Mouse (Mus musculus): ENCODE measurements around the gene Padi2.
A peak's percentile ranks its signal among the peaks of the same experiment; 100 is the strongest.

The Padi2 gene

DNA sequence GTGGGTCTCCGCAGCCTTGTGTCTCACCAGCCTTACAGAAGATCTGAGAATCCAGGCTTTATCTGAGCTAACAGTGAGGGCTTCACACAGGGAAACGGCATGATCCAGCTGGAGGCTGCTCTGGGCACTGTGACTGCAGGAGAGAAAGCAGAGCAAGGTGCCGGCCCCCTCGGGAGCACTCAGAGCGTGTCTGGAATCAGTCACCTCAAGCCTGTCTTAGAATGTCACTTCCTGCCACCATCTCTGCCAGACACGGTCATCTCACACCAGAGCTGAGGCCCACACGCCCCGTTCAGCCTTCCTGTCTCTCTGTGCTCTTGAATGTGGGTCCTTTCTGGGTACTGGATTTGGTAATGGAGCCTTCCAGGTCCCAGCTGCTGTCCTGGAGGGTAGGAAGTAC, 19.5 kb downstream of the Padi2 start:
- no peak for DNase-seq

DNA sequence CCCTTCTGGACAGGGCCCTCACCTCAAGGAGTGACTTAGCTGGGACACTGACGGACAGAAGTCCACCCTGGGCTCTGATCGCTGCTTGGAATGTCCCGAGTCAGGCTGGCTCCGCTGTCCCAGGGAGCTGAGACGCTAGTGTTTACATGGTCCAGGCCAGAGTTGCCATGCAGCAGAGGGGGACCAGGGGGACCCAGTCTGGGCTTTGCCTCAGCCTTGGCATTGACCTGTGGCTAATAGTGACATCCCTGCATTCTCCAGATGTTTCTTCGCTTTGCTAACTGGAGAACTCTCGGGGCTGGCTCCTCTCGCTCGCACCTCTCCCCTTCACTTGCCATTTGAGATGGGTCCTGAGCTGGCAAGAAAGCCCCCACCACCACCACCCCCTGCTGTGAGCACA, 22.2 kb downstream of the Padi2 start:
- no peak for DNase-seq

DNA sequence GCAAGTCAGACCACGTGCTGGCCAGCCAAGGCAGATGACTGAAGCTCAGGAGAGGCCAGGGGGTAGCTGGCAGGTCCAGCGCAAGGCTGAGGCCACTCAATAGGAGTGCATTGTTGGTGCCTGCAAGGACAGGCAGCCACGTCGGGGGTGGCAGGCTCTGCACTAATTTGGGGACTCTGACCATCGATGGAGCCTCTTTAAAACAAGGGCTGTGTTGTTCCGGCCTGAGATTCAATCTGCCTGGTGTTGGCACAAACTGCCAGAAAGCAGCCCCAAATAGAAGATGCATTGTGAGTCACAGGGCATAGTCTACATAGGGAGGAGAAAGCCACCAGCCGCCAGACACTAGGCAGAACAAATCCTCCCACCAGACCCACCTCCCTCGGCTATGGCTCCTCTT, 23.6 kb downstream of the Padi2 start:
- DNase-seq = no peak

DNA sequence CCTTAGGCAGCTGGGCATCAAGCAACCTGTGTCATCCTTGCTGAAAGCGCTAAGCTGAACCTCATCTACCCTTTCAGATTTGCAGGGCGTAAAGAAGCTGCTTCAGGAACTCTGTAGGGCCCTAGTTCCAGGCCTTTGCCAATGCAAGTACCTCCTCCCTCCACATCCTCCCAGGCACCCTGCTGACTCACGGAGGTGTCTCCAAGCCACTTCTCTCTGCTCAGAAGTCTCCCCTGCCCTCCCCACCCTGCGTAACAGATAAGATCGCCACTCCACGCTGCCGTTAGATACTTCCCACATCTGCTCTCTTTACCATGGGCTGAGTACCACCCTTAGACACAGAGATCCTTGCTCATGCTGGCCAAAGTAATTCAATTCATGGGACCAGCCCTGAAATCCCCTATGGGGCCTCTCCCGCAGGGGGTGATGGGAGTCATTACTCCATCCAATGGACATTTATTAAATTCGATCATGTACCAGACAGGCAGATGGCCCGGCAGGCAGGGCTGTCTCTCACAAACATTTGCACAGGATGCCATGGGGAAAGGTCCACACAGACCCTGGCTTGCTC, 24.8 kb downstream of the Padi2 start:
- DNase-seq = no peak

DNA sequence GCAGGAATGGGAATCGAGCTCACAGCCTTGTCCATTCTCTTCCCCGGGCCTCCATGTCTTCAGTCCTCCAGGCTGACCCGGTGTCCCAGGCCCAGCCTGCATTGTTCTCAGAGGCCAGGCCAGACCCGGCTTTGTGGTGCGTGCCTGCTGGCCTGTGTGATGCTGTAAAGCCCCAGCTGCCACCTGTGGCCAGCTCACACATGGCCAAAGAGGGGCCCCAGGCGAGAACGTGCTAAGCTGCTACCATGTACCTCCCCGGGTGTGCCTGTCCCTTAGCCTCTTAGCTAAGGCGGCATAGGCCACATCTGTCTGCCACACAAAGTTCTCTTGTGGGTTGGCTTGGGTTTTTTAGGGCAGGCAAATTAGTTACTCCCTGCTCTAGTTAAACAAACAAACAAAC, 29.5 kb downstream of the Padi2 start:
- no peak for DNase-seq

DNA sequence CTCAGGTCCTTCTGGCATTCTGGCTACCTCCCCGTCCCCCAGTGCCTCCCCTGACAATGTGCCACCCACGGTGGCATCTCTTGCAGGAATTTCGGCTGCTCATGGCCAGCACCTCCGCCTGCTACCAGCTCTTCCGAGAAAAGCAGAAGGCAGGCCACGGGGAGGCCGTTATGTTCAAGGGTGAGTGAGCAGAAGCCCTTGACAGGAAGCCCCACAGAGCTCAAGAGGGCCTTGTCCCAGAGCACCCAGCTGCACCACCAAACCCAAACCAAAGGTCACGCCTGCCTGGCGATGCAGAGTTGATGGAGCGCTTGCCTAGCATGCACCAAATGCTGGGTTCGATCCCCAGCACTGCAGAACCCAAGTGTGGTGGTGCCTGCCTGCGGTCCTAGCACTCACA, 38.2 kb downstream of the Padi2 start:
- DNase-seq = no peak

DNA sequence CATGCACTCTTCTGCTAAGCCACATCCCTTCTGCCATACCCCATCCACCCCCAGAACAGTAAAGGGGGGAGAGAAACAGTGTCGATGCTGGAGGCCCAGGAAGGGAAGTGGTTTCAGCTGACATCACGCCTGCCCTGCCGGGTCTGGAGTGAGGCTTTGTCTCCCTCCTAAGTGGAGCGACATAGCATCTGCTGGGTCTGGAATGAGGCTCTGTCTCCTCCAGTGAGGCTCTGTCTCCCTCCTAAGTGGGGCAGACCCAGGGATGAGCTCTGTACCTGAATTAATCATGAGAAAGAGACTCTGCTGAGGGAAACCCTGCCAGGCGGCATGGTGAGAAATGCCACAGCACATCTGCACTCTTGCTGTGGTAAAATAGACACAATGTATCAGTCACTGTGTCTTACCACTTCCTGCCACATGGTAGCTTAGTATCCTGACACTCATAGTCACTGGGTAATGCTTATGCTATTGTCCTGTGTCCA, 38.9 kb downstream of the Padi2 start:
- DNase-seq = no peak

DNA sequence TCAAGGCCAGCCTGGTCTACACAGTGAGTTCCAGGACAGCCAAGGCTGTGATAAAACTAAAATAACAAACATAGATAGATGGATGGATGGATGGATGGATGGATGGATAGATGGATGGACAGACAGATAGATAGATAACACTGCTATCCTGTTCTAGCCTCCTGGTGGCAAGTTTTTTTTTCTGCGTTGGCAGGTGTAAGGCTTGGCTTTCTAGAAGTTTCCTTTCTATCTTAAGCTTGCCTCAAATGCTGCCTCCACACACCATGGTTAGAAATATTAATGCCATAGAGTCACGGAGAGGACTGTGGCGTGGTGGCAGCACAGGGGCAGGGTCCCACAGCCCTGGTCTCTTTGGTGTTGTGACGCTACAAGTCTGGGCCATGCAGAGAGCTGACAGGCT, 39.4 kb downstream of the Padi2 start:
- DNase-seq = no peak

DNA sequence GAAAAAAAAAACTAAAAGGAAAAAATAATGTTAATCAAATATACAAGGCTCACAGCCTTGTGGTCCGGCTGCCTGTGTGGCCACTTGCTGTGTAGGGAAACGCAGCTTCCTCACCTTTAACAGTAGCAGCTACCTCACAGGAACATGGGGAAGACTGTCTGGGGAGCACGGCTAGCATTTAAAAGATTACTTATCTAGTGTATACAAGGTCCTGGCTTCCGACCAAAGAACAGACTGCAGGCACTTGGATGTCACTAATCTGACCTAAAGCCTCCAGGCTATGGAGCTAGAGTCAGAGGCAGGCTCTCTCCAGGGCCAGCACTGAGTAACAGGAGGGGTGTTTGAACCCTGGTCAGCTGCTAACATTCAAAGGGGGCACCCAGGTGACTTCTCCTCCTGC, 39.9 kb downstream of the Padi2 start:
- DNase-seq = no peak

DNA sequence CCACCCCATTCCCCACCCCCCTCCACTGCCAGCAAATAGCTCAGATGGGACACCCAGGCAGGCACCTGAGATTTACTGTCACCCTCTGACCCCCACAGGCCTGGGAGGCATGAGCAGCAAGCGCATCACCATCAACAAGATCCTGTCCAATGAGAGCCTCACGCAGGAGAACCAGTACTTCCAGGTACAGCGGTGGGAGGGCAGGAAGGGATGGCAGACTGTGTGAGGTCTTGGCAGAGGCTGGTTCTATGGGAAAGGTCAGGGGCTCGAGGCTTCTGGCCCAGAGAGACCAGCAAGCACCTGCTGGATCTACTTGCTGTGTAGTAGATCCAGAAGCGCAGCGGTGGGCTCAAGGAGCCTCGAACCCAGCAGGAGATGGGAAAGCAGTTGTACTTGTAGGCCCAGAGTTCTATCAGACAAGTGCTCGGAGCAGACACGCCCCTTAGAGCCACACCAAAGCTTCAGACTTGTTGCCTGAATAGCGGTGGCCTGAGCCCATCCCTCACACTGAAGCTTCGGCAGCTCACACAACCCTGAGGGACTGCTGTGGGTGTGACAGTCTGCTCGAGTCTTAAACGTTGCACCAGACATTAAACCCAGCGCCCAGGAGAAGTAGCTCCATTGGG, 40.5 kb downstream of the Padi2 start:
- DNase-seq = no peak

DNA sequence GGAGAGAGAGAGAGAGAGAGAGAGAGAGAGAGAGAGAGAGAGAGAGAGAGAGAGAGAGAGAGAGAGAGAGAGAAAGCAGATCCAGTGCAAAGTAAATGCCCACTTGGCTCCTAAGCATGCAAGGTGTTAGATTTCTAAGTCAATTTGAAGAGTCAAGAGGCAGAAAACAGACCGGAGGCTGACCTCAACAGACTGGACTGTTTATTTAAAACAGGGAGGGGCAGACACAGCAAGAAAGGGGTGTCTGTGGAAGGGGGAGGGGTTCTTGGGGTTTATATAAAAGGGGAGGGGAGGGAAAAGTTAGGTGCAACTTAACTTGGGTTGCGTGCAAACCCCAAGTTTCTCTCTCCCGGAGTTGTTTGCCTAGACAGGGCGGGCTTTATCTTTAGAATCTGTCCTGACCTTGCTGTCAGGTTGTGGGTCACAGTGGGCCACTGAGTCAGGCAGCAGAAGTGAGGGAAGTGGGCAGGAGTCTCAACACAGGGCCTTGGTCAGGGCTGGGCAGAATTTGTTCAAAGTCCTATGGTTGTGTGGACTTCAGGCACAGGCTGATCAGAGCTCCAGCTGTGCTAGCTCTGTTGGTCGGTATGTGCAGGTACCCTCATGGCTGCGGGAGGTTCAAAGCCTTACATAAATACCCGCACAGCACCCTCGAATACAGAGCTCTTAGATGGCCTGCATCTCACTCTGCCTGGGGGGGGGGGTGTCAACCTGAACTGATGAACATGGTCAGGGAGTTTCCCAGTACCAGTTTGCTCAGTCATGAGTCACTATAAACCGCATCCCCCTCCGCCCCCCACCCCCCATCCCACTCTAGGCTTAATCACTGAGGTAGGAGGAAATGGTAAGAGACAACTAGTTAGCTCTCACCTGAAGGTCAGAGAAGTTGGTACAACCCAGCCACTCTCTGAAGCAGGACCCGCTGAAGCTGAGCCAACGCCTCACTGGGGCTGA, 41.6 kb downstream of the Padi2 start:
- DNase-seq = no peak

DNA sequence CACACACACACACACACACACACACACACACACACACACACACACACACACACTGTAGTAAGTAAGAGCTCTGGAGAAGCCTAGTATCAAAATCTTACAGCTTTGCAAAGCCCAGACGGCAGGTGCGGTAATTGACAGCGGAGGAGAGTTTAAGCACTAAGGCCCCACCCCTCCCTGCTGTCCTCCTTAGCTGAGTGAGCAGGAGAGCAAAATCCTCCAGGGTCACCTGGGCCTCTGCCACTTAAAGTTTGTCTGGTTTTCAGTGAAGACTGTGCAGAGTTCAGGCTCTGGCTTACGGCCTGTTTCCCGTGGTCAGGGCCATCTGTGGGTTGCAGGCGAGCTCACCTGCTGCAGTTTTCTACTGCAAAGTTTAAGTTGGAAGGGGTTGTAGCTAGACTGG, 42.3 kb downstream of the Padi2 start:
- no peak for DNase-seq

DNA sequence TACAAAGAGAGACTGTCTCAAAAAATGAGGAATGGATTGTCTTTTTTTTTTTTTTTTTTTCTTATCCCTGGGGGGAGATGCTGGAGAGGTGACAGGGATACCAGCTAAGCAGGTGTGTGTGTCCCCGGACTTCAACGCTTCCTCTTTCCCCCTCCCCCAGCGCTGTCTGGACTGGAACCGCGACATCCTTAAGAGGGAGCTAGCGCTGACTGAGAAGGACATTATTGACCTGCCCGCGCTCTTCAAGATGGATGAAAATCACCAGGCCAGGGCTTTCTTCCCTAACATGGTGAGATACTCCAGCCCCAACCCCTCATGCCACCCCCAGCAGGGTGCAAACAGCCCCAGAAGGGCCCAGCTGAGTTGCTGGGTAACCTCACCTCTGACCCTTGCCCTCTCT, 42.9 kb downstream of the Padi2 start:
- no peak for DNase-seq

DNA sequence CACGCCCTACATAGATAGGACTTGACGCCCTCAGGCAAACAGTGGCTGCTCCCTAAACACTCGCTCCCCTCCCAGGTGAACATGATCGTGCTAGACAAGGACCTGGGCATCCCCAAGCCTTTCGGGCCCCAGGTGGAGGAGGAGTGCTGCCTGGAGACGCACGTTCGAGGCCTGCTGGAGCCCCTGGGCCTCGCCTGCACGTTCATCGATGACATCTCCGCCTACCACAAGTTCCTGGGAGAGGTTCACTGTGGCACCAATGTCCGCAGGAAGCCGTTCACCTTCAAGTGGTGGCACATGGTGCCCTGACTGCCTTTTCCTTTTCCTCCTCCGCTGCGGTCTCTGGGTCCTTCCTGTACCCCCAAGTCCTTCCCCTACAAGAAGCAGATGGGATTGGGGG, 43.5 kb downstream of the Padi2 start:
- DNase-seq = no peak

DNA sequence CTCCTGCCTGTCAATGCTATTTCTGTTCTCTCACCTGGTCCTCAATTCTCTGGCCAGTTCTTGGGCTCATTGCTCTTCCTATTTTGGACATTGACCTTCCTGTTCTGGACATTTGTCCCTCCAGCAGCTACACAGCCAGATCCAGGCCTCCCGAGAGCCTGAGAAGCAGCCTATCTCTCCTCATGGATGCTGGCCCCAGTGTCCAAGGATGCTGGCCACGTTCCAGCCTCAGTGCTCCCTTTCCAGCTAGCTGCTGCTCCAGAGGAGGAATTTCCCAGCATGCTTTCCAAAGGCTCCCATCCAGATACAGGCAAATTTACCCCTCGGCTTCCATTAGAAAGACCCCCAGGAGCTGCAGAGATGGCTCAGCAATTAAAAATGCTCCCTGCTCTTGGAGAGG, 44.4 kb downstream of the Padi2 start:
- DNase-seq = no peak

DNA sequence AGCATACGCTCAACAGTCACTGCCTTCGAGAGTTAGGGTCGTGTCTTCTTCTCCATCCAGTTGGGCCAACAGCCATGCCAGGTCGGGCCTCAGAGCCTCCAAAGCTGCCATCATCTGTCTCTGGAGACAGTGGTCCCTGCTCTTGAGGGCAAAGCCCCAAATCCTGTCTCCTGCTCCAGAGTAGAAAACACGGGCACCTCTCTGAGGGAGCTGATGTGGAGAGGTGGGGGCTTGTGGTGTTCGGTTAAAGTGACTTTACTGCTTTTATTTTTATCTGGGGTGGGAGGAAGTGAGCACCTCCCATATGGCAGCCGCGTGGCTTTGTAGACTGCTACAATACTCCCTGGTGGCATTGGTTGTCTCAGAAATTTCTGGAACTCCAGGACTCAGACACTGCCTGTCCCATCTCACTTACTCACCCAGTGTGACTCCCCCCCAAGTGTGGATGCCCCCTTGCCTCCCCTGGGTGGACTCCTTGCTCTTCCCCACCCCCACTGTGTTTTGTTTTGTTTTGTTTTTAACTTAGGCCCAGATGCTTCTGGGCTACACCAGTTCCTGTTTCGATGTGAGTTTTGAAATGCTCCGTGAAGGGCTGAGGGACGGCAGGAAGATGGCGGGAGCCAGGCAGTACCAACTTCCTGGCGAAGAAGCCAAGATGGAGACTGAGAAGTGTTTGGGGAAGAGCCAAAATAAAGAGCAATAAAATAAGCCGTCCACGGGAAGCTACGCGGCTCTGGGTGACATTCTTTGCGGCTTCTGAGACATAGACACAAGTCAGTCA, 45.9 kb downstream of the Padi2 start:
- DNase-seq = no peak

DNA sequence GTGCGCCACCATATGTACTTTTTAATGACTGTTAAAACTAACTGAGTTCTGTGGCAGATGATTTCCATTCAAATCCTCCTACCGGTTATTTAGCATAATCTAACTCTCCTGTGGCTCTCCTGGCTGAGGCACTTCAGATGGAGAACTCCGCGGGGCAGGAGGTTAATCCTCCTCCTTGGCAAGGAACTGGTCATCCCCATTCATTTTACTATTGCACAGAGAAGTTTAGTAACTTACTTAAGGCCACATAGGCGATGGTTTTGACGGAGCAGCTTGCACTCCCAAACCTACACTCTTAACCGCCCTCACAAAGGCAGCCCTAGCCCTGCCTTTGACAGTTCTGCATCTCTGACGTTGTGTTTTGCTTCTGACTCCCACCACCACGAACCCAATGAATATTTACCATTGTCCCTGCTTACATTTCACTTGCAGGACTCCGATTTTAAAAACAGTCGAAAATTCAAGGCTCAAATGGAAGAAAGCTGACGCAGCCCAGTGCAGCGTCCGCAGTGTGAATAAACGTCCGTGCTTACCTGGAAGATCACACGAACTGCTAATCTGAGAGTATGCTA, 51.1 kb downstream of the Padi2 start:
- peak; percentile 32 for DNase-seq

DNA sequence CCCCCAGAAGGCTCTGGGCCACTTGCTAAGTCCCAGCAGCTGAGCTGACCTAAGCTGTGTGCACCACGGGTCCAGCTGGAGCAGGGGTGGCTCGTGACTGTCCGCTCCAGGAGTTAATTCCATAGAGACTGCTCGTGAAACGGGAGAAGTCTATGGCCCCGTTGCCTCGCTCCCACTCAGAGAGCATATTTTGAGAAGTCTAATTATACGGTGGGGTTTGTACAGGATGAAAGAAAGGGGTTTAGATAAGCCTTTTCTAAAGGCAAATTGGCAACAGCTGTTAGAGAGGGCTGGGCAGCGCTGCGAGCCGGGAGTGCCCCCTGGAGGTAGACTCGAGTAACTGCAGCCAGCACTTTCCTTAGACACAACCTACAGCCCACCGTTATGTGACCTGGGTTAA, 51.6 kb downstream of the Padi2 start:
- DNase-seq = peak; percentile 86

DNA sequence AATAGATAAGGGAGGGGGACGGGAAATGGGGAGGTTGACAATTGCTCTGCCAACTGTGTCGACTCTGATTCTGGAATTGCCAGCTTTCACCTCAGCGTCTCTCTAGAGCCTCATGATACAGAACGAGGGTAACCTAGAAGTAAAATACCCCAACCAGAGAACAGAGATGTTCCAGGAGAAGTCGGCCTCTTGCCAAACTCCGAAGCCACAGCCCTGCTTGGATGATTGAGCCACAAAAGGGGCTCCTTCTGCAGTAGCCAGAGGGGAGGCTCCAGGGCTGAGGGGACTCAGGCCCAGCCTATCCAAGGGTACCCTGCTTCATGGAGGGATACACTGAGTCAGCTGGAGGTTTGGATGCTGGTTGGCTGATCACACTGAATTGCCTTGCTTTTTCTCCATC, 52.2 kb downstream of the Padi2 start:
- no peak for DNase-seq

DNA sequence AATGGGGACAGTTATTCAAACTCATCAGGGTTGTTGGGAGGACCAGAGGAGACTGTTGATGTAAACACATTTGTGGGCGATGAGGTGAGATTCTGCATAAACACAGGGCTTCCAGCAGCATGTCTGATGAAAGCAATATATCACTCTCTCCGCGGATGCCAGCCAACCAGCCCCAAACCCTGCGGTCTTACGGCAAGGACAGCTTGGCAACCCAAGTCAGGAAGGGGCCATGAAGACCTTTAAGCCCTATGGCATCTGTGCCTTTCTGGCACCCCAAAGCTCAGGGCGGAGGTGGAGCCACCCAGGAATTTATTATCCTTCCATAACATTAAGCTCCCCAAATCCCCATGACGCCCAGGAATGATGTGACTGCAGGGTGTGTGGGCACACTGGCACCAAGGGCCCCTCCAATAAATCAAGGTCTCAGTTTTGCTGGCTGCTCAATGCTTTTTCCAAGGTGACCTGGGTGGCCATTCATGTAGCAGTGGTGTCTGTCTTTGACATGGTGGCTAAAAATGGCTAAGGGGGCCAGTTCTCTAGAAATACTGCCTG, 53.1 kb downstream of the Padi2 start:
- DNase-seq = no peak

DNA sequence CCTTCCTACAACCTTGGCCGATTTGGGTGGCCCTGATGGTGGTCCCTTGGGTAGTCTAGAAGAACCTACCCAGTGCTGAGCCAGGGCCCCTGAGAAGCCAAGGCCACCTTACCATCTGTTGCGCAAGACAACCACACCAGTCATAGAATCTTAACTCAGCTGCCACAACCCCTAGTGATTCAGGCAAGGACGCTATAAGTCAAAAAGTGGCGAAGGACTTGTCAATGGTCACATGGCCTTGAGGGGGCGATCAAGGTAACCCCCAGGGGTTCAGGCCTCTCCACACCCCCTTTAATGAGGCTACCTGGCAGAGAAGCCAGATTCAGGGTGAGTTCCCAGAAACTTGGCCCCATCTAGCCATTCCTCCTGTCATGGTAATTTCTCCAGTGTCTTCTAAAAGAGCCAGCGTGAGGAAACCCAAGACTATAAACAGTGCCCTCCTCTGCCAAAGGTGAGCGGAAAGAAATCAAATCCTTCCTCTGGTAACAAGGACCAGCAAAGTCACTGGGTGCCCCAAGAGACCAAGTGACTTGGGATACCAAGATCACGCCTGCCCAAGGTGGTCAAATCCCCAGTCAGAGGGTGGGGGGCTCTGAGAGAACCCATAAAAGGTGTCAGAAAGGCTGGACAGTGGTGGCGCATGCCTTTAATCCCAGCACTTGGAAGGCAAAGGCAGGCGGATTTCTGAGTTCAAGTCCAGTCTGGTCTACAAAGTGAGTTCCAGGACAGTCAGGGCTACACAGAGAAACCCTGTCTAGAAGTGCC, 53.8 kb downstream of the Padi2 start:
- no peak for DNase-seq
